In the genomic region with DNA sequence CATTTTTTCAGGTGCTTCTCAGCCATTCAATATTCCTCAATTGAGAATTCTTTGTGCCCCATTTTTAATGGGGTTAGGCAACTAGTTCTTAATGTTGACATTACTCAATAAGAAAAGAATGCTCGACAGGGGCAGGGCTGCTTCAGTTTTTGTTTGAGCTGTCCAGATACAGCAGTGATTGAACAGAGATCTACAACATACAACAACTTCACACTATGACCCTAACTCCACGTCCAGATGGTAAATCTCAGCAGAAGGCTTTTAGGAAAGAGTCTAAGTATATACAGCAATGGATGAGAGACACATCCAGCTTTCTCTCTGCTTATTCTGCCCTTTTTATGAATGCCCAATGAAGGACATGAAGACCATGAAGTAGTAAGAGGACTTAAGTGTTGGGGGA, we compare ENCODE assay signal across 23 mouse cellular contexts.
DNase-seq lines count a peak whose midpoint lies in the region; ATAC-seq and TF ChIP-seq lines count a peak whose summit lies in the region.
"Had no signal": no experiment of that assay in that cellular context is flagged by ENCODE, and none has a peak within 500 bp of the region (broad histone marks: within the 10 kb centered on the region; RNA-seq: fewer than 3 reads in every experiment).

No protein-coding gene starts in this region.

- TF ChIP-seq EP300 in stomach, postnatal 0 days (optimal IDR thresholded peaks at IDR 0.05): no peak

- H3K4me1 ChIP-seq in lung, embryonic 14.5 days (ENCODE audit: insufficient read depth): 0 out of 2 replicates have a peak, but pooled peaks cover 3% of the 10 kb centered on the region
- H3K4me1 ChIP-seq in stomach, embryonic 14.5 days (ENCODE audit: control insufficient read depth, insufficient read depth, low read length): peaks cover 11% of the 10 kb centered on the region; the same call in 1 of the 2 replicates
- H3K4me1 ChIP-seq in stomach, postnatal 0 days (replicated peaks; ENCODE audit: control insufficient read depth, insufficient read depth): no peaks in the 10 kb centered on the region
- no peaks in the 10 kb centered on the region for H3K4me1 ChIP-seq in forebrain, embryonic 10.5 days
- H3K4me1 ChIP-seq in forebrain, embryonic 14.5 days (ENCODE audit: control insufficient read depth, insufficient read depth, low read length): no peaks in the 10 kb centered on the region
- H3K4me1 ChIP-seq: forebrain, embryonic 15.5 days; heart, embryonic 12.5 days; heart, embryonic 15.5 days; hindbrain, embryonic 10.5 days; hindbrain, embryonic 13.5 days had no signal

- peak; percentile 79 for DNase-seq in lung, embryonic 14.5 days
- DNase-seq in lung, postnatal 4 days: no peak
- no peak for DNase-seq in stomach, postnatal 0 days (ENCODE audit: low spot score)
- peak; percentile 41 for DNase-seq in lung, postnatal 25 days (ENCODE audit: low spot score)
- no peak for DNase-seq in forebrain, embryonic 10.5 days (ENCODE audit: extremely low spot score, low spot score)
- no peak for DNase-seq in cerebellum, postnatal 14 days
- DNase-seq in forebrain, embryonic 14.5 days (ENCODE audit: low spot score): no peak
- DNase-seq: adrenal gland, adult 2 months; adrenal gland, postnatal 14 days; cerebellum, adult 11 months; cerebellum, adult 2 months; cerebellum, postnatal 10 days; gastrocnemius, postnatal 25 days; heart, adult 18-20 months; heart, postnatal 10 days; heart, postnatal 36 days had no signal

- H3K9me3 ChIP-seq in lung, embryonic 14.5 days (ENCODE audit: low read depth, low read length): no peaks in the 10 kb centered on the region
- H3K9me3 ChIP-seq in stomach, embryonic 14.5 days (ENCODE audit: control insufficient read depth, low read depth, low read length): no peaks in the 10 kb centered on the region
- no peaks in the 10 kb centered on the region for H3K9me3 ChIP-seq in stomach, postnatal 0 days (ENCODE audit: control insufficient read depth, low read length)
- no peaks in the 10 kb centered on the region for H3K9me3 ChIP-seq in forebrain, embryonic 10.5 days
- H3K9me3 ChIP-seq in forebrain, embryonic 14.5 days (replicated peaks; ENCODE audit: control insufficient read depth, low read length): no peaks in the 10 kb centered on the region
- H3K9me3 ChIP-seq: forebrain, embryonic 15.5 days; heart, embryonic 12.5 days; heart, embryonic 15.5 days; hindbrain, embryonic 10.5 days; hindbrain, embryonic 13.5 days had no signal

- H3K27ac ChIP-seq in lung, embryonic 14.5 days (ENCODE audit: low read depth): no peak overlapping the region
- 0 out of 2 replicates have a peak overlapping the region, but pooled peaks have one; percentile 22 for H3K27ac ChIP-seq in stomach, embryonic 14.5 days (ENCODE audit: low read length)
- H3K27ac ChIP-seq in stomach, postnatal 0 days (replicated peaks): no peak overlapping the region
- H3K27ac ChIP-seq in forebrain, embryonic 10.5 days: no peak overlapping the region
- no peak overlapping the region for H3K27ac ChIP-seq in forebrain, embryonic 14.5 days (ENCODE audit: low read depth, low read length)
- H3K27ac ChIP-seq: forebrain, embryonic 15.5 days; heart, embryonic 15.5 days; hindbrain, embryonic 10.5 days; hindbrain, embryonic 13.5 days had no signal

- H3K9ac ChIP-seq in lung, embryonic 14.5 days: no peak overlapping the region
- H3K9ac ChIP-seq in stomach, embryonic 14.5 days (replicated peaks; ENCODE audit: low read depth, low read length): no peak overlapping the region
- no peak overlapping the region for H3K9ac ChIP-seq in stomach, postnatal 0 days (ENCODE audit: low read length)
- H3K9ac ChIP-seq in forebrain, embryonic 14.5 days (ENCODE audit: low read length): no peak overlapping the region
- H3K9ac ChIP-seq: forebrain, embryonic 15.5 days; heart, embryonic 12.5 days; heart, embryonic 15.5 days; hindbrain, embryonic 13.5 days had no signal

- H3K27me3 ChIP-seq in lung, embryonic 14.5 days (ENCODE audit: insufficient read depth, low read length): no peaks in the 10 kb centered on the region
- no peaks in the 10 kb centered on the region for H3K27me3 ChIP-seq in stomach, embryonic 14.5 days (ENCODE audit: control insufficient read depth, insufficient read depth, low read length)
- no peaks in the 10 kb centered on the region for H3K27me3 ChIP-seq in stomach, postnatal 0 days (ENCODE audit: control insufficient read depth, insufficient read depth, low read length)
- no peaks in the 10 kb centered on the region for H3K27me3 ChIP-seq in forebrain, embryonic 10.5 days (ENCODE audit: poor library complexity, severe bottlenecking)
- H3K27me3 ChIP-seq in forebrain, embryonic 14.5 days (replicated peaks; ENCODE audit: control insufficient read depth, insufficient read depth, low read length): no peaks in the 10 kb centered on the region
- H3K27me3 ChIP-seq: forebrain, embryonic 15.5 days; heart, embryonic 12.5 days; heart, embryonic 15.5 days; hindbrain, embryonic 13.5 days had no signal

- 15% methylated on average over 2 of the region's 2 CpGs for WGBS in lung, embryonic 14.5 days
- WGBS in stomach, embryonic 14.5 days: 16% methylated on average over 2 of the region's 2 CpGs
- 19% methylated on average over 2 of the region's 2 CpGs for WGBS in stomach, postnatal 0 days
- WGBS in forebrain, embryonic 10.5 days: 76% methylated on average over 2 of the region's 2 CpGs
- 59% methylated on average over 2 of the region's 2 CpGs for WGBS in forebrain, embryonic 14.5 days

- no peak overlapping the region for H3K4me2 ChIP-seq in lung, embryonic 14.5 days
- H3K4me2 ChIP-seq in stomach, embryonic 14.5 days (replicated peaks; ENCODE audit: low read depth, low read length): no peak overlapping the region
- no peak overlapping the region for H3K4me2 ChIP-seq in stomach, postnatal 0 days (replicated peaks; ENCODE audit: low read depth)
- no peak overlapping the region for H3K4me2 ChIP-seq in forebrain, embryonic 14.5 days (ENCODE audit: low read length)
- H3K4me2 ChIP-seq: forebrain, embryonic 15.5 days; heart, embryonic 12.5 days; heart, embryonic 15.5 days; hindbrain, embryonic 13.5 days had no signal

- ATAC-seq in lung, embryonic 14.5 days (ENCODE audit: insufficient read depth): peak; percentile 53; the same call in 1 of the 2 replicates
- ATAC-seq in stomach, embryonic 14.5 days (ENCODE audit: insufficient number of reproducible peaks, insufficient read depth, low FRiP score, low read depth): no peak
- no peak for ATAC-seq in stomach, postnatal 0 days (ENCODE audit: low FRiP score, low TSS enrichment)
- no peak for ATAC-seq in forebrain, embryonic 14.5 days
- ATAC-seq: forebrain, embryonic 15.5 days; hindbrain, embryonic 16.5 days had no signal

- no peak for TF ChIP-seq CTCF in lung, embryonic 14.5 days (IDR thresholded peaks at IDR 0.05; ENCODE audit: low read depth)
- no peak for TF ChIP-seq CTCF in stomach, postnatal 0 days (IDR thresholded peaks at IDR 0.05; ENCODE audit: low read depth)

- H3K36me3 ChIP-seq in lung, embryonic 14.5 days (ENCODE audit: insufficient read depth): no peaks in the 10 kb centered on the region
- no peaks in the 10 kb centered on the region for H3K36me3 ChIP-seq in stomach, embryonic 14.5 days (ENCODE audit: control insufficient read depth, insufficient read depth, low read length)
- no peaks in the 10 kb centered on the region for H3K36me3 ChIP-seq in stomach, postnatal 0 days (ENCODE audit: control insufficient read depth, insufficient read depth, low read length)
- H3K36me3 ChIP-seq in forebrain, embryonic 10.5 days (replicated peaks): no peaks in the 10 kb centered on the region
- no peaks in the 10 kb centered on the region for H3K36me3 ChIP-seq in forebrain, embryonic 14.5 days (ENCODE audit: control insufficient read depth, insufficient read depth, low read length)
- H3K36me3 ChIP-seq: forebrain, embryonic 15.5 days; heart, embryonic 12.5 days; heart, embryonic 15.5 days; hindbrain, embryonic 10.5 days; hindbrain, embryonic 13.5 days had no signal

- H3K4me3 ChIP-seq in lung, embryonic 14.5 days (ENCODE audit: low read depth, low read length): no peak overlapping the region
- H3K4me3 ChIP-seq in stomach, embryonic 14.5 days (ENCODE audit: low read depth, low read length): no peak overlapping the region
- no peak overlapping the region for H3K4me3 ChIP-seq in stomach, postnatal 0 days (ENCODE audit: low read depth, low read length)
- H3K4me3 ChIP-seq in forebrain, embryonic 10.5 days: no peak overlapping the region
- no peak overlapping the region for H3K4me3 ChIP-seq in forebrain, embryonic 14.5 days (ENCODE audit: low read depth, low read length)
- H3K4me3 ChIP-seq: forebrain, embryonic 15.5 days; heart, embryonic 12.5 days; heart, embryonic 15.5 days; hindbrain, embryonic 10.5 days; hindbrain, embryonic 13.5 days had no signal

Comparison
In these comparisons a context has a peak if more than half of its experiments do, and no peak if none do; other contexts are left out.
1. DNase-seq: peak in lung, embryonic 14.5 days (single experiment) and lung, postnatal 25 days (single experiment); none in lung, postnatal 4 days (0 of 2), stomach, postnatal 0 days (single experiment), forebrain, embryonic 10.5 days (single experiment), cerebellum, postnatal 14 days (0 of 2) and forebrain, embryonic 14.5 days (single experiment).